Comparison of ENCODE assay signal across 18 mouse cellular contexts in genomic region chr2:148357145-148357544, GRCm38 (mm10). TPM values are rescaled to one million over a fixed set of nuclear protein-coding genes. Genes with fewer than 3 reads are reported as not detected.
"Had no signal": no experiment of that assay in that cellular context is flagged by ENCODE, and none has a peak within 500 bp of the region (broad histone marks: within the 10 kb centered on the region; RNA-seq: fewer than 3 reads in every experiment).

No protein-coding gene starts in this region.

- H3K27me3 ChIP-seq: neural tube, embryonic 13.5 days; neural tube, embryonic 15.5 days; stomach, embryonic 15.5 days had no signal

- H3K4me3 ChIP-seq: neural tube, embryonic 13.5 days; neural tube, embryonic 15.5 days; stomach, embryonic 15.5 days had no signal

- H3K4me2 ChIP-seq: neural tube, embryonic 13.5 days; neural tube, embryonic 15.5 days; stomach, embryonic 15.5 days had no signal

- H3K9ac ChIP-seq: neural tube, embryonic 13.5 days; neural tube, embryonic 15.5 days; stomach, embryonic 15.5 days had no signal

- H3K36me3 ChIP-seq: neural tube, embryonic 13.5 days; neural tube, embryonic 15.5 days; stomach, embryonic 15.5 days had no signal

- H3K9me3 ChIP-seq: neural tube, embryonic 13.5 days; neural tube, embryonic 15.5 days; stomach, embryonic 15.5 days had no signal

- DNase-seq: retina, postnatal 1 day; right cerebral cortex, adult 18-20 months; right cerebral cortex, postnatal 14 days; right cerebral cortex, postnatal 25 days; right cerebral cortex, postnatal 4 days; spleen, adult 18-20 months; thymus, adult 18-20 months; thymus, adult 2 months; thymus, postnatal 14 days; thymus, postnatal 25 days; thymus, postnatal 36 days; thymus, postnatal 4 days had no signal

- H3K4me1 ChIP-seq: neural tube, embryonic 13.5 days; neural tube, embryonic 15.5 days; stomach, embryonic 15.5 days had no signal

- H3K27ac ChIP-seq: neural tube, embryonic 13.5 days; neural tube, embryonic 15.5 days; stomach, embryonic 15.5 days; stomach, postnatal 0 days had no signal

RNA-seq across cellular contexts. Expression of gene Sstr4, which starts 38.0 kb away (rescaled TPM):
- polyA plus RNA-seq: testis, adult 2 months; thymus, postnatal 0 days had no signal
